Mouse (Mus musculus) midbrain, embryonic 14.5 days (tissue): ENCODE results near the gene Unc119b. TPM values are rescaled to one million over a fixed set of nuclear protein-coding genes. Genes with fewer than 3 reads are reported as not detected.

ENCODE experiments used
- ATAC-seq: fragments of 200-750 bp; cut with Nextera tagmentation; 2 replicates; pipeline ENCODE4 v1.8.0; 2017; ENCODE audit warnings: moderate number of reproducible peaks, moderate library complexity; ENCODE audit not compliant: low FRiP score, low TSS enrichment
- DNase-seq: peaks from one replicate; pipeline ENCODE4 v3.0.0-alpha.2; 2015
- H3K27ac ChIP-seq: fragments of 300-500 bp; sonication (generic); replicated peaks from 2 replicates; pipeline ENCODE4 v1.5.1; 2014; ENCODE audit warnings: mild to moderate bottlenecking, low read depth, low read length, moderate library complexity
- H3K27me3 ChIP-seq: fragments of 300-500 bp; sonication (generic); 2 replicates; pipeline ENCODE4 v1.6.1; 2014; ENCODE audit warnings: low read length, control low read depth, mixed read lengths; ENCODE audit not compliant: control insufficient read depth, insufficient read depth
- H3K36me3 ChIP-seq: fragments of 300-500 bp; sonication (generic); 2 replicates; pipeline ENCODE4 v1.6.1; 2014; ENCODE audit warnings: low read length, control low read depth; ENCODE audit not compliant: control insufficient read depth, insufficient read depth
- H3K4me1 ChIP-seq: fragments of 300-500 bp; sonication (generic); 2 replicates; pipeline ENCODE4 v1.6.1; 2014; ENCODE audit warnings: mild to moderate bottlenecking, antibody characterized with exemption, low read length, control low read depth; ENCODE audit not compliant: control insufficient read depth, insufficient read depth
- H3K4me2 ChIP-seq: fragments of 300-500 bp; sonication (generic); 2 replicates; pipeline ENCODE4 v1.6.1; 2014; ENCODE audit warnings: mild to moderate bottlenecking, low read length, moderate library complexity
- H3K4me3 ChIP-seq: fragments of 300-500 bp; sonication (generic); replicated peaks from 2 replicates; pipeline ENCODE4 v1.5.1; 2014; ENCODE audit warnings: low read depth, low read length
- H3K9ac ChIP-seq: fragments of 300-500 bp; sonication (generic); replicated peaks from 2 replicates; pipeline ENCODE4 v1.6.1; 2014; ENCODE audit warnings: mild to moderate bottlenecking, low read length, moderate library complexity
- H3K9me3 ChIP-seq: fragments of 300-500 bp; sonication (generic); 2 replicates; pipeline ENCODE4 v1.6.1; 2016; ENCODE audit warnings: low read length, control low read depth, mixed read lengths; ENCODE audit not compliant: control insufficient read depth
- WGBS: fragments of 180-500 bp; shearing (Covaris S2); extraction: QIAGEN DNeasy Blood & Tissue Kit; methylation state at CpG from one replicate; pipeline ENCODE4 v1.1.7; 2014; 5-methylcytosine and 5-hydroxymethylcytosine counted together
- polyA plus RNA-seq: library from polyadenylated mRNA; unstranded; fragments of >200 nt; fragmentation: Nextera tagmentation; extraction: Ambion mirVana; gene quantifications from 2 replicates; pipeline ENCODE4 v1.2.1, GENCODE M21; 2014

The Unc119b gene
- polyA plus RNA-seq, 1 experiment from 2014 or later: 37.2 TPM

DNA sequence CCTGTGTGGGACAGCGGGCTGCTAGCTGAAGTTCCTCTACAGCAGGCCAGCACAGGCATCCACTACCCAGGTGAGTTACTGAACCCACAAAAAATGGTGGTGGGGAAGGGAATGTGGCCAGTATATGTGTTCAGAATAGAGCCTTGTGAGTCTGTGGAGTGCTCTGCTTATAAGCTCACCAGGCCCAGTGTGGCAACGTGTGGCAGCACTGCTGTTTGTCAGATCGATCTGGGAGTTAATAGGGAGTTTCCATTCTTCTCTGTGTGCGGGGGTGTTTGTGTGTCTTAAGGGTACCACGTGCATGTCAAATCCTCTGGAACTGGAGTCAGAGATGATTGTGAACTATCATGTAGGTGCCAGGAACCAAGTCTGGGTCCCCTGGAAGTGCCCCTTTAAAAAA lies 35.2 kb downstream of the Unc119b start:
- WGBS: 83% methylated on average over 5 of the region's 5 CpGs
- H3K36me3 ChIP-seq: peaks cover 72% of the 10 kb centered on the region

GRCm38 (mm10) chr5:115098195-115098594 lies 36.6 kb downstream of the Unc119b start, which contains the start of gene Gm10401:
TSS of gene Gm10401 (minus strand) at chr5:115098295.
- no peak within 1 kb of the TSS for H3K27ac ChIP-seq
- H3K9me3 ChIP-seq: no peaks in the 10 kb centered on the region
- 96% methylated on average over 8 of the region's 8 CpGs for WGBS
- ATAC-seq (no peak), DNase-seq (no peak)
- H3K9ac ChIP-seq: no peak within 1 kb of the TSS
- H3K27me3 ChIP-seq: no peaks in the 10 kb centered on the region
- H3K4me2 ChIP-seq: no peak within 1 kb of the TSS
- H3K4me3 ChIP-seq: no peak within 1 kb of the TSS
- no peaks in the 10 kb centered on the region for H3K4me1 ChIP-seq
- H3K36me3 ChIP-seq: peaks cover 72% of the 10 kb centered on the region

More for the DNA sequence above, 35.2 kb downstream of the Unc119b start:
- Histone ChIP-seq H3K9ac (no peak overlapping the region), H3K4me1 (no peaks in the 10 kb centered on the region), H3K27ac (no peak overlapping the region), H3K27me3 (no peaks in the 10 kb centered on the region), H3K4me3 (no peak overlapping the region), H3K9me3 (no peaks in the 10 kb centered on the region), H3K4me2 (no peak overlapping the region)
- ATAC-seq (no peak), DNase-seq (no peak)

DNA sequence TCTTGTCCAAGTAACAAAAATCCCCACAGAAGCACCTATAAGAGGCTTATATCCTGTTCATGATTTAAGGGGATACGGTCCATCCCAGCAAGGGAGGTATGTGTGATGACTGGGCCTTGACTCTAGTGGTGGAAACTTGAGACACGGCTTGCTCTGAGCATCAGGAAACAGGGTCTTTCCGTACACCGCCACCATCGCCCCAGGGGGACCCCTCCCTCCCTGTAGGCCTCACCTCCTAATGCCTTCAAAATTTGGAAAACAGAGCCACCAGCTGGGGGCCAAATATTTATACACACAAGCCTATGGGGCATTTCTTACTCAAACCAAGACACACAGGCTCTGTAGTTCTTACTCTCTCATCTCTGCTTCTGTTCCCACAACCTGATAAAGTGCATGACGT lies 43.0 kb downstream of the Unc119b start:
- Histone ChIP-seq H3K27me3 (no peaks in the 10 kb centered on the region), H3K4me1 (no peaks in the 10 kb centered on the region), H3K9ac (no peak overlapping the region), H3K36me3 (peaks cover 81% of the 10 kb centered on the region), H3K4me3 (no peak overlapping the region), H3K9me3 (no peaks in the 10 kb centered on the region), H3K27ac (no peak overlapping the region), H3K4me2 (no peak overlapping the region)
- no peak for DNase-seq
- 94% methylated on average over 6 of the region's 6 CpGs for WGBS
- ATAC-seq: no peak

DNA sequence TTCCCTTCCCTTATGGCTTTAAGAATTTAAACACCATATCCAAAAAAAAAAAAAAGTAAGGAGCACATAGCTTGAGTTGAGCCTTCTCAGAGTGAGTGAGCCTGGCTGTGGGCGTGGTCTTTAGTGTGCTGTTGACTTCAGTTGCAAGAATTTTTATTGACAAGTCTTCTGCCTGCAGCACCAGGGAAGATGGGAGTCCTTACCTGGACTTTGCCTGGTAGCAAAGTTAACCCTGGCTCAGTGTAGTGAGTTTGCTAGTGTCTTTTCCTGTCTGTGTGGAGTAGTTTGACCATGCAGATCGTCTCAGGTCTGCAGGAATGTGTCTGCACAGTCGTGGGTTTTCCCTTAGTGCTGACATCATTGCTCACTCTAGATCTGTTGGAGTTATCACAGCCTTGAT lies 43.8 kb downstream of the Unc119b start:
- H3K4me3 ChIP-seq: no peak overlapping the region
- no peak overlapping the region for H3K27ac ChIP-seq
- H3K27me3 ChIP-seq: no peaks in the 10 kb centered on the region
- WGBS: 87% methylated on average over 3 of the region's 3 CpGs
- ATAC-seq: no peak
- DNase-seq: no peak
- no peak overlapping the region for H3K4me2 ChIP-seq
- H3K36me3 ChIP-seq: peaks cover 81% of the 10 kb centered on the region
- H3K9ac ChIP-seq: no peak overlapping the region
- no peaks in the 10 kb centered on the region for H3K9me3 ChIP-seq
- H3K4me1 ChIP-seq: no peaks in the 10 kb centered on the region

GRCm38 (mm10) chr5:115089592-115090268 lies 45.0 kb downstream of the Unc119b start:
- Histone ChIP-seq H3K27me3 (no peaks in the 10 kb centered on the region), H3K4me2 (no peak overlapping the region), H3K9ac (no peak overlapping the region), H3K4me3 (no peak overlapping the region), H3K36me3 (peaks cover 79% of the 10 kb centered on the region), H3K9me3 (no peaks in the 10 kb centered on the region), H3K27ac (no peak overlapping the region), H3K4me1 (no peaks in the 10 kb centered on the region)
- DNase-seq: no peak
- no peak for ATAC-seq
- 95% methylated on average over 5 of the region's 5 CpGs for WGBS

DNA sequence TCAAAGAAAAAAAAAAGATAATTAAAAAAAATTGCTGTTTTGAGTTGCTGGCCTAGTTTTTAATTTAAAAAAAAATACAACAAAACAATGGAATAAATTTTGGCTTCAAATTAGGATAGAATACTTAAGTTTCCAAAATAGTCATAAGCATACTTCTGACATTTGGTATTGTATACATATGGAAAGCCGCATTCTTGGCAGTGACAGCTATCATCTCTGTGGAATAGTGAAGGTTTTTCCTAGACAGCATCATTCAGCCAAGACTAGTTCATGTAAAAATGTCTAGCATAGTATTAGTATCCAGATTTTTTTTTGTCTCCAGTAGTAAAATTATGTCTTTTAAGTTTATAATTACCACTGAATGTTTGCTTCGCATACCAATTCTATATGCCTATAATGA lies 49.1 kb downstream of the Unc119b start:
- Histone ChIP-seq H3K9me3 (no peaks in the 10 kb centered on the region), H3K4me1 (no peaks in the 10 kb centered on the region), H3K36me3 (peaks cover 75% of the 10 kb centered on the region), H3K27ac (no peak overlapping the region), H3K27me3 (no peaks in the 10 kb centered on the region), H3K9ac (no peak overlapping the region), H3K4me3 (no peak overlapping the region), H3K4me2 (no peak overlapping the region)
- DNase-seq: no peak
- 96% methylated on average over 2 of the region's 2 CpGs for WGBS
- no peak for ATAC-seq

- no peaks in the 10 kb centered on the region for H3K9me3 ChIP-seq
- H3K4me1 ChIP-seq: no peaks in the 10 kb centered on the region
- ATAC-seq (no peak), DNase-seq (no peak)
- H3K9ac ChIP-seq: no peak overlapping the region
- WGBS: 95% methylated on average over 6 of the region's 6 CpGs
- H3K4me3 ChIP-seq: no peak overlapping the region
- H3K36me3 ChIP-seq: peaks cover 56% of the 10 kb centered on the region
- H3K27ac ChIP-seq: no peak overlapping the region
- H3K4me2 ChIP-seq: no peak overlapping the region
- H3K27me3 ChIP-seq: no peaks in the 10 kb centered on the region
These were observed 51.3 kb downstream of the Unc119b start for GRCm38 (mm10) chr5:115083492-115083891.

GRCm38 (mm10) chr5:115081636-115082035 lies 53.1 kb downstream of the Unc119b start:
- no peak for ATAC-seq
- Histone ChIP-seq H3K27ac (no peak overlapping the region), H3K4me3 (no peak overlapping the region), H3K27me3 (no peaks in the 10 kb centered on the region), H3K4me1 (no peaks in the 10 kb centered on the region), H3K36me3 (peaks cover 40% of the 10 kb centered on the region), H3K4me2 (no peak overlapping the region), H3K9ac (no peak overlapping the region), H3K9me3 (no peaks in the 10 kb centered on the region)
- no peak for DNase-seq
- WGBS: 91% methylated on average over 5 of the region's 5 CpGs

GRCm38 (mm10) chr5:115076144-115076901 lies 58.5 kb downstream of the Unc119b start:
- Histone ChIP-seq H3K4me3 (no peak overlapping the region), H3K4me2 (no peak overlapping the region)
- no peak for ATAC-seq

More at GRCm38 (mm10) chr5:115076144-115076901, 58.5 kb downstream of the Unc119b start:
- DNase-seq: peak; percentile 79
- Histone ChIP-seq H3K36me3 (peaks cover 17% of the 10 kb centered on the region; the same call in 1 of the 2 replicates), H3K4me1 (no peaks in the 10 kb centered on the region), H3K27me3 (no peaks in the 10 kb centered on the region), H3K27ac (no peak overlapping the region), H3K9me3 (no peaks in the 10 kb centered on the region), H3K9ac (no peak overlapping the region)
- 60% methylated on average over 5 of the region's 5 CpGs for WGBS
